Mouse (Mus musculus) testis, postnatal 10 days (tissue): ENCODE results near the gene Hoxc6.

Experiments
- DNase-seq: peaks from one replicate; pipeline ENCODE4 v3.0.0; 2021; ENCODE audit warnings: low spot score

The Hoxc6 gene

GRCm38 (mm10) chr15:102997939-102998355 is at the start of gene Hoxc6:
Gene Hoxc6, plus strand, starts transcription at chr15:102998257.
- DNase-seq, result no peak

- DNase-seq, result no peak
Observed at GRCm38 (mm10) chr15:102948842-102949241, 49.2 kb upstream of the Hoxc6 start.

- no peak for DNase-seq
Observed at GRCm38 (mm10) chr15:102949696-102950095, 48.4 kb upstream of the Hoxc6 start.

- DNase-seq, result no peak
Observed at GRCm38 (mm10) chr15:102950877-102951276, 47.2 kb upstream of the Hoxc6 start.

GRCm38 (mm10) chr15:102953561-102953960 is 44.5 kb upstream of the Hoxc6 start:
- no peak for DNase-seq

- DNase-seq, result no peak
Observed at GRCm38 (mm10) chr15:102954192-102955006, 43.7 kb upstream of the Hoxc6 start, which contains the start of gene Hoxc11. Gene Hoxc11, plus strand, starts transcription at chr15:102954427.

GRCm38 (mm10) chr15:102955007-102955382 is 43.1 kb upstream of the Hoxc6 start:
- no peak for DNase-seq

- no peak for DNase-seq
Observed at GRCm38 (mm10) chr15:102955833-102956640, 42.0 kb upstream of the Hoxc6 start.

- DNase-seq, result no peak
Observed at GRCm38 (mm10) chr15:102956906-102957305, 41.2 kb upstream of the Hoxc6 start.

- no peak for DNase-seq
Observed at GRCm38 (mm10) chr15:102959663-102960191, 38.3 kb upstream of the Hoxc6 start.

- no peak for DNase-seq
Observed at GRCm38 (mm10) chr15:102961728-102962127, 36.3 kb upstream of the Hoxc6 start.

GRCm38 (mm10) chr15:102962492-102962891 is 35.6 kb upstream of the Hoxc6 start:
- DNase-seq, result no peak

GRCm38 (mm10) chr15:102963259-102963658 is 34.8 kb upstream of the Hoxc6 start:
- DNase-seq, result no peak

GRCm38 (mm10) chr15:102963671-102964640 is 34.1 kb upstream of the Hoxc6 start:
- DNase-seq, result no peak

GRCm38 (mm10) chr15:102965003-102965891 is 32.8 kb upstream of the Hoxc6 start:
- DNase-seq, result no peak

- DNase-seq, result peak; percentile 94
Observed at GRCm38 (mm10) chr15:102965892-102966775, 31.9 kb upstream of the Hoxc6 start.

- no peak for DNase-seq
Observed at GRCm38 (mm10) chr15:102966776-102967311, 31.2 kb upstream of the Hoxc6 start, which contains the start of gene Hoxc10. Gene Hoxc10, plus strand, starts transcription at chr15:102966796.

- DNase-seq, result no peak
Observed at GRCm38 (mm10) chr15:102967312-102967510, 30.8 kb upstream of the Hoxc6 start, which contains the start of gene Hoxc5. Gene Hoxc5, plus strand, starts transcription at chr15:102967443.
